Mouse (Mus musculus) intestine, embryonic 14.5 days (tissue): ENCODE measurements around the gene Lyve1. TPM values are rescaled to one million over a fixed set of nuclear protein-coding genes. Genes with fewer than 3 reads are reported as not detected.
A peak's percentile ranks its signal among the peaks of the same experiment; 100 is the strongest.

ENCODE experiments used
- ATAC-seq: fragments of 200-750 bp; cut with Nextera tagmentation; replicated peaks from 2 replicates; pipeline ENCODE4 v1.8.0; 2017; ENCODE audit warnings: low read depth, moderate number of reproducible peaks, moderate TSS enrichment, moderate library complexity; ENCODE audit not compliant: low FRiP score, low TSS enrichment
- DNase-seq: peaks from one replicate; pipeline ENCODE4 v3.0.0-alpha.2; 2018; ENCODE audit warnings: low spot score
- H3K27ac ChIP-seq: fragments of 300-500 bp; sonication (generic); 2 replicates; pipeline ENCODE4 v1.5.1; 2014; ENCODE audit warnings: low read depth, mild to moderate bottlenecking, control low read depth
- H3K27me3 ChIP-seq: fragments of 300-500 bp; sonication (generic); replicated peaks from 2 replicates; pipeline ENCODE4 v1.6.1; 2014; ENCODE audit warnings: low read length, control low read depth; ENCODE audit not compliant: control insufficient read depth, insufficient read depth
- H3K36me3 ChIP-seq: fragments of 300-500 bp; sonication (generic); 2 replicates; pipeline ENCODE4 v1.6.1; 2014; ENCODE audit warnings: low read length, control low read depth; ENCODE audit not compliant: control insufficient read depth, insufficient read depth
- H3K4me1 ChIP-seq: fragments of 300-500 bp; sonication (generic); replicated peaks from 2 replicates; pipeline ENCODE4 v1.6.1; 2014; ENCODE audit warnings: low read length, control low read depth, mixed read lengths; ENCODE audit not compliant: control insufficient read depth, insufficient read depth
- H3K4me2 ChIP-seq: fragments of 300-500 bp; sonication (generic); 2 replicates; pipeline ENCODE4 v1.6.1; 2014; ENCODE audit warnings: low read length
- H3K4me3 ChIP-seq: fragments of 300-500 bp; sonication (generic); 2 replicates; pipeline ENCODE4 v1.5.1; 2014; ENCODE audit warnings: low read depth, low read length, control low read depth, mixed read lengths
- H3K9ac ChIP-seq: fragments of 300-500 bp; sonication (generic); 2 replicates; pipeline ENCODE4 v1.6.1; 2014; ENCODE audit warnings: mild to moderate bottlenecking, low read length
- H3K9me3 ChIP-seq: fragments of 300-500 bp; sonication (generic); 2 replicates; pipeline ENCODE4 v1.6.1; 2016; ENCODE audit warnings: low read length, control low read depth; ENCODE audit not compliant: control insufficient read depth
- WGBS: fragments of 180-500 bp; shearing (Covaris S2); extraction: QIAGEN DNeasy Blood & Tissue Kit; methylation state at CpG from one replicate; pipeline ENCODE4 v1.1.7; 2014; 5-methylcytosine and 5-hydroxymethylcytosine counted together
- polyA plus RNA-seq: library from polyadenylated mRNA; unstranded; fragments of >200 nt; fragmentation: Nextera tagmentation; extraction: Ambion mirVana; gene quantifications from 2 replicates; pipeline ENCODE4 v1.2.1, GENCODE M21; 2014

Gene Lyve1
- polyA plus RNA-seq, 1 experiment from 2014 or later, result 10.3 TPM

- H3K4me3 ChIP-seq, result no peak overlapping the region
- H3K27ac ChIP-seq, result peak overlapping the region; percentile 57; the same call in 1 of the 2 replicates
- ATAC-seq (peak; percentile 65; the same call in 1 of the 2 replicates), DNase-seq (no peak)
- no peaks in the 10 kb centered on the region for H3K9me3 ChIP-seq
- H3K36me3 ChIP-seq, result peaks cover 26% of the 10 kb centered on the region
- H3K27me3 ChIP-seq, result no peaks in the 10 kb centered on the region
- peaks cover 14% of the 10 kb centered on the region; the same call in 1 of the 2 replicates for H3K4me1 ChIP-seq
- 52% methylated on average over 6 of the region's 6 CpGs for WGBS
- H3K9ac ChIP-seq, result no peak overlapping the region
- H3K4me2 ChIP-seq, result peak overlapping the region; percentile 16; the same call in 1 of the 2 replicates
These were observed 2.5 kb upstream of the Lyve1 start for GRCm38 (mm10) chr7:110865570-110865969.

DNA sequence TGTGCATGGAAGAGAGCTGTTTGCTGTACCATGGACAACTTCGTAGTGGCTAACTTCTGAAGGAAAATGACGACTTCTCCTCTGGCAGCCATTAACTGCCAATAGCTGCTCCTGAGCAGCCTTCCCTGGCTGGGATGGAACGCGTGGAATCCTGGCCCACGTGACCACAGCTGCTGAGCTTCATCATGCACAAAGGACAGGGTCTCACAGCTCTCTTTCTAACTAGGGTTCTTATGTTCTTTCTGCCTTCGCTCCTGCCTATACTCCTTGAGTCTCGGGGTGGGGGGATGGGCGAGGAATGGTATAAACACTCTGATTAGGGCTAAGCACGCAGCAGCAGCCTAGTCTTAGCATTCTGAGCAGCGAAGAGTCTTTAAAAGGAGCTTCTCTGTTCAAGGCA, 2.0 kb upstream of the Lyve1 start:
- peak; percentile 53; the same call in 1 of the 2 replicates for ATAC-seq
- peak; percentile 63 for DNase-seq
- no peak overlapping the region for H3K9ac ChIP-seq

GRCm38 (mm10) chr7:110860129-110860528, 2.9 kb downstream of the Lyve1 start:
- H3K27me3 ChIP-seq, result no peaks in the 10 kb centered on the region
- WGBS, result 14% methylated on average over 5 of the region's 5 CpGs

More for the DNA sequence above, 2.0 kb upstream of the Lyve1 start:
- 18% methylated on average over 10 of the region's 10 CpGs for WGBS
- Histone ChIP-seq H3K27ac (peak overlapping the region; percentile 57), H3K9me3 (no peaks in the 10 kb centered on the region), H3K4me2 (peak overlapping the region; percentile 16; the same call in 1 of the 2 replicates), H3K4me1 (peaks cover 19% of the 10 kb centered on the region; the same call in 1 of the 2 replicates), H3K4me3 (no peak overlapping the region), H3K27me3 (no peaks in the 10 kb centered on the region), H3K36me3 (peaks cover 21% of the 10 kb centered on the region)

DNA sequence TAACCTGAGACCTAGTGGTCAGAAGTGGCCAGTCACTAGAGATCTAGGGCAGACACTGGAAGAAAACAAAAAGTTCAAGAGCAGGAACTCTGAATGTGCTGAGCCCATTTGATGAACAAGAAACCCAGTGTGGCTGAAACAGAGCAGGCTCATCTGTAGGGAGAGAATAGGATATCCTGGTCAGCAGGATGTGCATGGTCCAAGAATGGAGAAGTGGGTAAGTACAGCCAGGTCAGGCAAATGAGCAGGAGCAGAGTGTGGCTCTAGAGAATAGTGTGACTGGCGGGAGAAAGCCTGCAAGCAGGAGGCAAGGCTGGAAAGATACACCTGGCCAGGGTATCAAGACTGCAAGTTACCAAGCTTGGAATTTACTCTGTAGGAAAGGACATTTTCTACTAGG, 7.4 kb downstream of the Lyve1 start:
- Histone ChIP-seq H3K9me3 (no peaks in the 10 kb centered on the region), H3K27ac (no peak overlapping the region), H3K4me2 (no peak overlapping the region), H3K9ac (no peak overlapping the region), H3K4me3 (no peak overlapping the region), H3K36me3 (no peaks in the 10 kb centered on the region), H3K27me3 (no peaks in the 10 kb centered on the region), H3K4me1 (peaks cover 22% of the 10 kb centered on the region; the same call in 1 of the 2 replicates)
- 67% methylated on average over 1 of the region's 1 CpGs for WGBS
- ATAC-seq (no peak), DNase-seq (no peak)

More at GRCm38 (mm10) chr7:110860129-110860528, 2.9 kb downstream of the Lyve1 start:
- H3K9ac ChIP-seq, result no peak overlapping the region
- ATAC-seq (peak; percentile 47; the same call in 1 of the 2 replicates), DNase-seq (no peak)
- peaks cover 26% of the 10 kb centered on the region; the same call in 1 of the 2 replicates for H3K4me1 ChIP-seq
- no peak overlapping the region for H3K4me3 ChIP-seq
- no peaks in the 10 kb centered on the region for H3K36me3 ChIP-seq
- peak overlapping the region; percentile 54; the same call in 1 of the 2 replicates for H3K27ac ChIP-seq
- no peak overlapping the region for H3K4me2 ChIP-seq
- H3K9me3 ChIP-seq, result no peaks in the 10 kb centered on the region

DNA sequence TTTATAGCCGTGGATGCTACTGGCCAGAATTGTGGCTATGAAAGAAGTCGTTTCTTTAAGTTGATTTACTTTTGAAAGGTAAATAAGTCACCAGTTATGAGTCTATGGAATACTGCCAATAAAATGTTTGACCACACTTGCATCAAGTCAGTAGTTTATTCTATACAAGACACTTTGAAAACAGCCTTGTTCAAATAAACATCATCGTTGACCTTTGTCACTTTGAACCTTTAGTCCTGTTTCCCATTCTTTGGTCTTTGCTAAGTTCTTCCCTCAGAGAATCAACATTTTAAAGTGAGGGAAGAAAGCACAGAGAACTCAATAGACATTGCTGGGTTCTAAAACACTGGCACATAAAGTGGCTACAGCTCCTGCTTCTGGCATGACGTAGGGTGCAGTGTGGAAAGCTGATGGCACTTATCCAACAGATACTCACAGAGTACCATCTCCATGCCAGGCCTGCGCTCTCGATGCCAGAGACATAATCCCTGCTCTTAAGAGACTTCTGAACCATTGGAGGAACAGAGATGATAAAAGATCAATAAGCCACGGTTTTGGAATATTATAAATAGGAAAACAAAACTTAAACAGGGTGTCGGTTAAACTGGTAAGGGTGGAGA, 8.0 kb downstream of the Lyve1 start:
- 70% methylated on average over 8 of the region's 8 CpGs for WGBS
- Histone ChIP-seq H3K36me3 (no peaks in the 10 kb centered on the region), H3K4me1 (peaks cover 17% of the 10 kb centered on the region; the same call in 1 of the 2 replicates), H3K27me3 (no peaks in the 10 kb centered on the region), H3K9me3 (no peaks in the 10 kb centered on the region), H3K4me3 (no peak overlapping the region), H3K4me2 (no peak overlapping the region), H3K9ac (no peak overlapping the region), H3K27ac (no peak overlapping the region)
- ATAC-seq (no peak), DNase-seq (no peak)

- WGBS, result 47% methylated on average over 3 of the region's 3 CpGs
- ATAC-seq, result no peak
- H3K27ac ChIP-seq, result no peak overlapping the region
These were observed 8.5 kb downstream of the Lyve1 start for GRCm38 (mm10) chr7:110854519-110854918.

DNA sequence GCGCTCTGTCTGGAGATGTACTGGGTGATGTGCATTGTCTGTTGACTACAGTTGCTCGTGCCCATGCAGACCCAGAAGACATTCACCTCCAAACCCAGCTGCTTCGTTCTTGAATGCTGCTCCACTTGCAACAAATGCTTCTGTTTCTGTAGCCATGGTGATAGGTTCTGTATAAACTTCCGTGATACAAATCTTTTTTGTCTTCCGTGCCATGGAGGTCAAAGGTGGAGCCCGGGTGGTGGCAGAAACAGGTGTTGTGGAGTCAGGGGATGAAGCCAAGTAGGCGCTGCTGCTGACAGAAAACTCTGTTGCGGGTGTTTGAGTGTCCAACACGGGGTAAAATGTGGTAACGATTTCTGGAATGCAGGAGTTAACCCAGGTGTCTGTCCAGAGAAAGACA, 9.4 kb downstream of the Lyve1 start:
- Histone ChIP-seq H3K4me3 (no peak overlapping the region), H3K4me1 (peaks cover 10% of the 10 kb centered on the region; the same call in 1 of the 2 replicates), H3K9me3 (no peaks in the 10 kb centered on the region), H3K36me3 (no peaks in the 10 kb centered on the region), H3K27ac (no peak overlapping the region), H3K27me3 (no peaks in the 10 kb centered on the region), H3K4me2 (no peak overlapping the region), H3K9ac (no peak overlapping the region)
- WGBS, result 47% methylated on average over 10 of the region's 10 CpGs
- DNase-seq, result no peak
- no peak for ATAC-seq

More at GRCm38 (mm10) chr7:110854519-110854918, 8.5 kb downstream of the Lyve1 start:
- H3K9ac ChIP-seq, result no peak overlapping the region
- no peaks in the 10 kb centered on the region for H3K9me3 ChIP-seq
- peaks cover 12% of the 10 kb centered on the region; the same call in 1 of the 2 replicates for H3K4me1 ChIP-seq
- no peak for DNase-seq
- no peaks in the 10 kb centered on the region for H3K36me3 ChIP-seq
- H3K4me2 ChIP-seq, result no peak overlapping the region
- H3K27me3 ChIP-seq, result no peaks in the 10 kb centered on the region
- no peak overlapping the region for H3K4me3 ChIP-seq

DNA sequence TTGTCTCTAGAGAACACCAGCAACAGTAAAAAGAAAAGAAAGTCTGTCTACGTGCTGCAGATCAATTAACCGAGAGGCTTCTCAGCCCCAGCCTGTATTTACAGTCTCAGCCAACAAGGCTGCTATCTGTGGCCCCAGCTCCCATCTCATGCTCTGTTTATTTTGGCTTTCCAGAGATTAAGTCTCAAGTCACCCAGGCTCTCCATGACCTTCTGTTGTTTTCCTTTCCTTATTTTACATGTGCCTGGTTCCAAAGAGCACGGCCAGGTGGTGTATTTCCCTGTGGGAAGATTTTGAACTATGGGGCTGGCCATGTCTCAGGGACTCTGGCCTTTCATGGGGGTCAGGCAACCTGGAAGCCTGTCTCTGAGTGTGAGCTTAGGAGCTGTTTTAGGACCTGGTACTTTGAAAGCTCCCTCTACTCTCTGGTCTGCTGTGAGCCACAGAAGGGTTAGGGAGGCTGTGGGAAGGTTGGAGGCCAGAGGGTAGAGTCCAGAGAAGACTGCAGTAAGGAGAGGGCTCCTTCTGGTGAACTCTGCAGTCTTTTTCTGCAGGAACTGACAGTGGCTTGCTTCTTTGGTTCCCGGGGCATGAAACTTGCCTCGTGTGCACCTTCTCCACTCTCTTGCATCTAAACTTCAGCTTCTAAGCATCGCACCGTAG, 11.4 kb downstream of the Lyve1 start:
- no peaks in the 10 kb centered on the region for H3K36me3 ChIP-seq
- no peak overlapping the region for H3K9ac ChIP-seq
- no peak overlapping the region; the same call in 1 of the 2 replicates for H3K4me2 ChIP-seq
- H3K27ac ChIP-seq, result peak overlapping the region; percentile 64
- peaks cover 10% of the 10 kb centered on the region; the same call in 1 of the 2 replicates for H3K4me1 ChIP-seq
- peak; percentile 66; the same call in 1 of the 2 replicates for ATAC-seq
- no peak for DNase-seq
- no peak overlapping the region for H3K4me3 ChIP-seq
- H3K9me3 ChIP-seq, result no peaks in the 10 kb centered on the region
- H3K27me3 ChIP-seq, result no peaks in the 10 kb centered on the region
- WGBS, result 55% methylated on average over 7 of the region's 7 CpGs
